Mouse (Mus musculus): ENCODE results near the gene Kif12. TPM values are rescaled to one million over a fixed set of nuclear protein-coding genes. Genes with fewer than 3 reads are reported as not detected.

Gene Kif12
- polyA plus RNA-seq (2017; shearing (Covaris generic)), result not detected

DNA sequence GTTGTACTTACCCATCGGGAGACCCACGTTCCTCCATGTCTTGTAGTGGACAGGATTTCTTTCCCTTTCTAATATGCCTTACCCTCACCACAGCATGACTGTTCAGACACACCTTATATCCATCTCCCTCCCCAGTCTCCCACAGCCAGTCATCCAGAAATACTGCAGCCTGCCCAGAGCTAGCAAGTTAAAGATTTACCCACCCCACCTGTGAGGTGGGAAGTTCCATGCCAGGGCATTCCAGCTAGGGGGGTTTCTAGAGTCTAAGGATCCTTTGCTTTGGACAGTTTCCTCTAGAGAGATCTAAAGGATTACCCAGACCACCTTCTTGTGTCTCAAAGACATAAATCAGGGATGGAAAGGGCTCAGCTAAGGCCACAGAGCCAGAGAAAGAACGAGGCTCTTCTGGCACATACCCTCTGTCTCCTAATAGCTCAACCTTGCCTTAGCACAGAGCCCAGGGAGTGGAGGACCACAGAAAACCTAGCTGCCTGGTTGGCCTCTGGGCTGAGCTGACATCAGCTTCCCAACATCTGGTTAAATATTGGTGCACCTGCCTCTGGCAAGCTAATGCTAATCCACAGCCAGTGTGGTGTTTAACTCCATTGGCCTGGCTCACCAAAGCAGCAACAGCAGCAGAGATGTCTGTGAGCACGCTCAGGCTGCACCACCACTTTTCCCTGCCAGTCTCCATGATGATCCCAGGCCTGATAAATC is at the start of gene Kif12:
TSS of gene Kif12 (minus strand) at position 163 of the 717 bp plus-strand sequence.

DNA sequence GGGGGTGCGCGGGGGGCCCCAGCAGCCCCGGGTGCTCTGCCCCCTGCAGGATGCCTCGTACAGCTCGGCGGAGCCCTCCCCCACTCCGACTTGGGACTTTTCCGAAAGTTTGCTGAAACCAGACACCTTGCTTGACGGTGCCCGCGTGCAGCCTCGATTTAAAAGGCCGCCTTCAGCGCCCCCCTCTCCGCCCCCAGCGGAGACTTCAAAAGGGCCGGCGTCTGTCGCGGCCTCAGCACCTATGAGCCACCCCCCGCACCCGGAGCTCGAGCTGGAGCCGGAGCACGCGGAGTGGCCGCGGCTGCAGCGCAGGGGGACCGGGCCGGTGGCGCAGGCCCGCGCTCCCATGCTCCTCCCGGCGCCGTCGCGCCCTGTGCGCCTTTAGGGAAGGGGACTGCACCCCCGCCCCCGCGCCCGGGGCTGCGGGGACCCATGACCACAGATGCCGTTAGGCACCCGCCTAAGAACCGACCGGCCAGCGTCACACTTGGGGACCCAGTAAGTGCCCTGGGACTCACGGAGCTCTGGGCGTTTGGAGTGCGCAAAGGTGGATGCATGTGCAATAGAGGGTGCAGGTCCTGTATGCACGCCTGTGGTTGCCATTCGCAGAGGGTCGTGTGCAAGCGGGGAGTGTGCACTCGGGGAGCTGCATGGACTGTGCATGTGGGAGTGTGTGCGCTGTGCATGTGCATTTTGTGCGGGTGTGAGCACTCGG is 42.1 kb upstream of the Kif12 start, which contains the start of gene Col27a1:
TSS of gene Col27a1 (plus strand) at position 98 of the 715 bp plus-strand sequence.

DNA sequence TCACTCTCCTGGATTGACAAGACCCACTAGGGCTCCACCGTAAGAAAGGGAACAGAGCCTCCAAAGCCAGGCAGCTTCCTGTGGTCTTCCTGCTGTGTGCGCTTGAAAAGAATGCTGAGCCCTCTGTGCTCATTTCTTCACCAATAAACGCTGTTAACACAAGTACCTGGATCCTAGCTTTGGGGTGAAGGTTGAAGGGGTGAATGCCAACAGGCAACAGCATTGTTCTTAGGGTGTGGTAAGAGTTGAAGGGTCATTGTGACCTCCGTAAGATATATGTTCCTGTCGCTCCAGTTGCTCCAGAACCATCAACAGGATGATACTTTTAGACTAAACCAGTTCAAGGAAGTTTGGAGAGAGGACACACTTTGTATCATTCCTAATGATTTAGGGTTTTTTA is 17.2 kb downstream of the Kif12 start, which contains the start of gene Ambp:
TSS of gene Ambp (minus strand) at position 101 of the 400 bp plus-strand sequence.

Other genes with a start within 250 kb of the Kif12 start
- 0.13 TPM for gene Zfp618, start 206.6 kb downstream of the Kif12 start, polyA plus RNA-seq (2017; shearing (Covaris generic))
- not detected for gene Ambp, start 17.3 kb downstream of the Kif12 start, polyA plus RNA-seq (2017; shearing (Covaris generic))
- gene Col27a1, start 41.9 kb upstream of the Kif12 start, polyA plus RNA-seq (2017; shearing (Covaris generic)), result 0.61 TPM
- not detected for gene Orm1, start 172.4 kb upstream of the Kif12 start, polyA plus RNA-seq (2017; shearing (Covaris generic))
- 0.61 TPM for gene Orm3, start 184.0 kb upstream of the Kif12 start, polyA plus RNA-seq (2017; shearing (Covaris generic))
- 0.49 TPM for gene Orm2, start 190.3 kb upstream of the Kif12 start, polyA plus RNA-seq (2017; shearing (Covaris generic))
- 483 TPM for gene Akna, start 231.2 kb upstream of the Kif12 start, polyA plus RNA-seq (2017; shearing (Covaris generic))